Mouse (Mus musculus) lung, embryonic 15.5 days (tissue): ENCODE results near the gene Pfas. TPM values are rescaled to one million over a fixed set of nuclear protein-coding genes. Genes with fewer than 3 reads are reported as not detected.
"Not testable (repeated sequence)": the region's sequence is repeated elsewhere in the genome, so short reads cannot be mapped to it uniquely, and the experiment has no call there.

Experiments used
- ATAC-seq: fragments of 200-750 bp; cut with Nextera tagmentation; 2 replicates; pipeline ENCODE4 v1.8.0; 2017; ENCODE audit warnings: moderate number of reproducible peaks, borderline replicate concordance; ENCODE audit not compliant: low FRiP score, low TSS enrichment; ENCODE audit errors: extremely low read depth
- H3K27ac ChIP-seq: fragments of 300-500 bp; sonication (generic); 2 replicates; pipeline ENCODE4 v1.5.1; 2015; ENCODE audit warnings: moderate library complexity, mild to moderate bottlenecking, inconsistent platforms
- H3K27me3 ChIP-seq: fragments of 300-500 bp; sonication (generic); 2 replicates; pipeline ENCODE4 v1.6.1; 2015; ENCODE audit warnings: inconsistent platforms
- H3K36me3 ChIP-seq: fragments of 300-500 bp; sonication (generic); 2 replicates; pipeline ENCODE4 v1.6.1; 2015; ENCODE audit warnings: inconsistent platforms
- H3K4me1 ChIP-seq: fragments of 300-500 bp; sonication (generic); 2 replicates; pipeline ENCODE4 v1.6.1; 2015; ENCODE audit warnings: inconsistent platforms
- H3K4me2 ChIP-seq: fragments of 300-500 bp; sonication (generic); 2 replicates; pipeline ENCODE4 v1.6.1; 2015; ENCODE audit warnings: inconsistent platforms, mild to moderate bottlenecking, moderate library complexity
- H3K4me3 ChIP-seq: fragments of 300-500 bp; sonication (generic); 2 replicates; pipeline ENCODE4 v1.5.1; 2015; ENCODE audit warnings: mild to moderate bottlenecking, inconsistent platforms
- H3K9ac ChIP-seq: fragments of 300-500 bp; sonication (generic); 2 replicates; pipeline ENCODE4 v1.6.1; 2015; ENCODE audit warnings: inconsistent platforms
- H3K9me3 ChIP-seq: fragments of 300-500 bp; sonication (generic); 2 replicates; pipeline ENCODE4 v1.6.1; 2016; ENCODE audit warnings: inconsistent platforms
- WGBS: fragments of 180-500 bp; shearing (Covaris S2); methylation state at CpG from one replicate; pipeline ENCODE4 v1.1.7; 2015; 5-methylcytosine and 5-hydroxymethylcytosine counted together
- polyA plus RNA-seq: library from polyadenylated mRNA; unstranded; fragments of >200 nt; fragmentation: Nextera tagmentation; extraction: Ambion mirVana; gene quantifications from 2 replicates; pipeline ENCODE4 v1.2.1, GENCODE M21; 2015

Gene Pfas
- polyA plus RNA-seq, 1 experiment from 2014 or later: 33.4 TPM

GRCm38 (mm10) chr11:69012071-69012601 is 3.9 kb upstream of the Pfas start:
- Histone ChIP-seq H3K9ac (peak overlapping the region; percentile 58), H3K4me1 (peaks cover 24% of the 10 kb centered on the region), H3K4me2 (peak overlapping the region; percentile 82), H3K27ac (peak overlapping the region; percentile 83), H3K27me3 (no peaks in the 10 kb centered on the region), H3K4me3 (peak overlapping the region; percentile 49), H3K36me3 (no peaks in the 10 kb centered on the region), H3K9me3 (no peaks in the 10 kb centered on the region)
- WGBS: 1% methylated on average over 18 of the region's 18 CpGs
- ATAC-seq: peak; percentile 62; the same call in 1 of the 2 replicates

GRCm38 (mm10) chr11:69011445-69011844 is 3.2 kb upstream of the Pfas start:
- H3K27me3 ChIP-seq, H3K36me3 ChIP-seq, ATAC-seq, H3K9me3 ChIP-seq, H3K9ac ChIP-seq: not testable (repeated sequence)
- Histone ChIP-seq H3K27ac (peak overlapping the region; percentile 83; the same call in 1 of the 2 replicates), H3K4me2 (peak overlapping the region; percentile 82), H3K4me3 (peak overlapping the region; percentile 49), H3K4me1 (peaks cover 18% of the 10 kb centered on the region)
- WGBS: 53% methylated on average over 2 of the region's 2 CpGs

- H3K27me3 ChIP-seq: no peaks in the 10 kb centered on the region
- H3K4me3 ChIP-seq: no peak overlapping the region
- no peak overlapping the region for H3K9ac ChIP-seq
- H3K27ac ChIP-seq: no peak overlapping the region
- peaks cover 18% of the 10 kb centered on the region for H3K4me1 ChIP-seq
- peak overlapping the region; percentile 82 for H3K4me2 ChIP-seq
- H3K36me3 ChIP-seq: no peaks in the 10 kb centered on the region
- WGBS: 84% methylated on average over 15 of the region's 15 CpGs
- H3K9me3 ChIP-seq: no peaks in the 10 kb centered on the region
- ATAC-seq: no peak
Measured at GRCm38 (mm10) chr11:69010400-69011323, 2.4 kb upstream of the Pfas start.

- no peak overlapping the region for H3K9ac ChIP-seq
- H3K27me3 ChIP-seq: no peaks in the 10 kb centered on the region
- peaks cover 13% of the 10 kb centered on the region for H3K4me1 ChIP-seq
- no peak overlapping the region for H3K4me2 ChIP-seq
- no peak overlapping the region for H3K4me3 ChIP-seq
- ATAC-seq: no peak
- no peak overlapping the region for H3K27ac ChIP-seq
- 79% methylated on average over 1 of the region's 1 CpGs for WGBS
- H3K36me3 ChIP-seq: no peaks in the 10 kb centered on the region
- H3K9me3 ChIP-seq: no peaks in the 10 kb centered on the region
Measured at GRCm38 (mm10) chr11:69009508-69009907, 1.2 kb upstream of the Pfas start.

- Histone ChIP-seq H3K36me3 (peaks cover 16% of the 10 kb centered on the region), H3K4me1 (peaks cover 12% of the 10 kb centered on the region)
- not testable (repeated sequence) for H3K4me3 ChIP-seq, ATAC-seq, H3K9ac ChIP-seq, H3K9me3 ChIP-seq, H3K27me3 ChIP-seq, H3K4me2 ChIP-seq, H3K27ac ChIP-seq
Measured at GRCm38 (mm10) chr11:69006575-69006974, 1.7 kb downstream of the Pfas start.

GRCm38 (mm10) chr11:69005193-69005592 is 3.1 kb downstream of the Pfas start:
- H3K9ac ChIP-seq: no peak overlapping the region
- no peak overlapping the region for H3K4me3 ChIP-seq
- no peaks in the 10 kb centered on the region for H3K9me3 ChIP-seq
- peaks cover 9% of the 10 kb centered on the region for H3K4me1 ChIP-seq
- 79% methylated on average over 7 of the region's 7 CpGs for whole genome bisulfite sequencing
- H3K36me3 ChIP-seq: peaks cover 29% of the 10 kb centered on the region
- H3K27ac ChIP-seq: no peak overlapping the region
- no peak overlapping the region for H3K4me2 ChIP-seq
- no peak for ATAC-seq
- no peaks in the 10 kb centered on the region for H3K27me3 ChIP-seq

- H3K4me1 ChIP-seq: peaks cover 9% of the 10 kb centered on the region
- H3K27me3 ChIP-seq: no peaks in the 10 kb centered on the region
- WGBS: 56% methylated on average over 4 of the region's 4 CpGs
- ATAC-seq: no peak
- no peak overlapping the region for H3K4me2 ChIP-seq
- H3K27ac ChIP-seq: no peak overlapping the region
- no peak overlapping the region for H3K9ac ChIP-seq
- no peak overlapping the region for H3K4me3 ChIP-seq
- peaks cover 45% of the 10 kb centered on the region for H3K36me3 ChIP-seq
- H3K9me3 ChIP-seq: no peaks in the 10 kb centered on the region
Measured at GRCm38 (mm10) chr11:69003592-69003991, 4.7 kb downstream of the Pfas start.

GRCm38 (mm10) chr11:69002782-69003181 is 5.5 kb downstream of the Pfas start:
- H3K9me3 ChIP-seq, H3K9ac ChIP-seq, H3K4me3 ChIP-seq, H3K27me3 ChIP-seq, H3K4me1 ChIP-seq, ATAC-seq, H3K27ac ChIP-seq, H3K4me2 ChIP-seq: not testable (repeated sequence)
- H3K36me3 ChIP-seq: peaks cover 53% of the 10 kb centered on the region
- WGBS: 90% methylated on average over 4 of the region's 4 CpGs

GRCm38 (mm10) chr11:68997080-68997479 is 11.2 kb downstream of the Pfas start:
- 84% methylated on average over 4 of the region's 4 CpGs for WGBS
- no peak overlapping the region for H3K27ac ChIP-seq

GRCm38 (mm10) chr11:68994377-68994776 is 13.9 kb downstream of the Pfas start:
- H3K27ac ChIP-seq: no peak overlapping the region
- no peaks in the 10 kb centered on the region for H3K4me1 ChIP-seq
- WGBS: 96% methylated on average over 3 of the region's 3 CpGs
- H3K36me3 ChIP-seq: peaks cover 90% of the 10 kb centered on the region
- H3K27me3 ChIP-seq: no peaks in the 10 kb centered on the region
- ATAC-seq: no peak
- H3K9ac ChIP-seq: no peak overlapping the region
- H3K4me2 ChIP-seq: no peak overlapping the region
- H3K9me3 ChIP-seq: no peaks in the 10 kb centered on the region
- no peak overlapping the region for H3K4me3 ChIP-seq

More at GRCm38 (mm10) chr11:68997080-68997479, 11.2 kb downstream of the Pfas start:
- Histone ChIP-seq H3K27me3 (no peaks in the 10 kb centered on the region), H3K9me3 (no peaks in the 10 kb centered on the region), H3K4me2 (no peak overlapping the region), H3K4me3 (no peak overlapping the region), H3K36me3 (peaks cover 91% of the 10 kb centered on the region), H3K4me1 (no peaks in the 10 kb centered on the region), H3K9ac (no peak overlapping the region)
- no peak for ATAC-seq

GRCm38 (mm10) chr11:68993122-68993521 is 15.1 kb downstream of the Pfas start:
- no peak overlapping the region for H3K27ac ChIP-seq
- WGBS: 84% methylated on average over 7 of the region's 7 CpGs
- no peak overlapping the region for H3K9ac ChIP-seq
- no peaks in the 10 kb centered on the region for H3K27me3 ChIP-seq
- no peaks in the 10 kb centered on the region for H3K9me3 ChIP-seq
- H3K4me2 ChIP-seq: no peak overlapping the region
- H3K36me3 ChIP-seq: peaks cover 90% of the 10 kb centered on the region
- no peak overlapping the region for H3K4me3 ChIP-seq
- no peak for ATAC-seq
- no peaks in the 10 kb centered on the region for H3K4me1 ChIP-seq

- Histone ChIP-seq H3K4me2 (no peak overlapping the region), H3K4me1 (no peaks in the 10 kb centered on the region), H3K9me3 (no peaks in the 10 kb centered on the region), H3K36me3 (peaks cover 68% of the 10 kb centered on the region), H3K27me3 (no peaks in the 10 kb centered on the region), H3K4me3 (no peak overlapping the region), H3K27ac (no peak overlapping the region), H3K9ac (no peak overlapping the region)
- WGBS: 82% methylated on average over 17 of the region's 17 CpGs
- ATAC-seq: no peak
Measured at GRCm38 (mm10) chr11:68988341-68988740, 19.9 kb downstream of the Pfas start.
